Mouse (Mus musculus): ENCODE data around the gene Primpol. TPM values are rescaled to one million over a fixed set of nuclear protein-coding genes. Genes with fewer than 3 reads are reported as not detected.

Primpol gene
- 10.0 and 16.5 TPM in 2 replicates for polyA plus RNA-seq (2014; fragmentation: Nextera tagmentation; extraction: Ambion mirVana)

DNA sequence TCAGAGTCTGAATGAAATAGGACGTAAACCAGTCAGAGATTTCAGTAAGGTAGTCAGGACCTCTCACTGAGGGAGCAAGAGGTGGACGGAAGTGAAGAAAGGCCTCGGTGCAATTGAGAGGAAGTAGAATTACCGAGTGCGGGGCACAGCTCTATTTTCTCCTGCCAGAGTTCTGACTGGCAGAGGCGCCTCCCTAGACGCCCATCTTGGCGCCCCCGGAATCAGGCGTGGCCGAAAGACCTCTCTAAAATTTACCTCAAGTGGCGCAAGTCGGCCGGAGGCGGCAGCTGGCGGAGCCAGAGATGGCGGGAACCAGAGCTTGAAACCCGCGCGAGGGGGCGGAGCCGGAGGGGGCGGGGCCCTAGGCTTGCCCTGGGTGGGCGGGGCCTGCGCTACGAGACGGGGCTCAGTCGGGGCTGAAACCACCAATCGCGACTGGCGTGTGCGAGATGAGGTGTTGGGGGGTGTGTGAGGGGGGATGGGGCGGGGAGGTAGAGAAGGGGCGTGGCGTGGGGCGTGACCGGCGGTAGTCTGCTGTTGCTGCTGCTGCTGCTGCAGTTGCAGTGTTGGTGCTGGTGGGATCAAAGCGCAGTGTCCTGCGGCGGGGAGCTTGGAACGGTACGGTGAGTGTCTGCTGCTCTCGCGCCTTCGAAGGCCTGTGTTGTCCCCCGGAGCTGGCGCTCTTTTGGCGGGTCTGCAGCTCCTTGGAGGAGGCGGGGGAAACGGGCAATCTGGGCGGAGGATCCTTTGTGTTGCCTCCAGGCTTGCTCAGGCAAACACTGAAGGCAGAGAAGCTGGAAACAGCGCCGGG, at the start of gene Primpol, which contains the start of gene Casp3:
Gene Primpol, minus strand, starts transcription at position 334 of the 811 bp plus-strand sequence.
Gene Casp3, plus strand, starts transcription at position 413 of the 811 bp plus-strand sequence.
- peak within 1 kb of the TSS; percentile 94 for H3K27ac ChIP-seq (replicated peaks; ENCODE audit: low read depth, low read length)
- H3K36me3 ChIP-seq (ENCODE audit: control insufficient read depth, insufficient read depth, low read length), result no peaks in the 10 kb centered on the region
- H3K4me1 ChIP-seq (ENCODE audit: control insufficient read depth, insufficient read depth, low read length), result peaks cover 19% of the 10 kb centered on the region
- H3K9me3 ChIP-seq (ENCODE audit: control insufficient read depth, low read length), result no peaks in the 10 kb centered on the region
- peak within 1 kb of the TSS; percentile 69 for H3K4me3 ChIP-seq (ENCODE audit: low read depth, low read length)
- 2% methylated on average over 29 of the region's 54 CpGs for WGBS
- no peaks in the 10 kb centered on the region for H3K27me3 ChIP-seq (replicated peaks; ENCODE audit: control insufficient read depth, insufficient read depth, low read length)
- peak within 1 kb of the TSS; percentile 68 for H3K4me2 ChIP-seq (ENCODE audit: low read depth, low read length)
- peak; percentile 98 for DNase-seq (ENCODE audit: low spot score)
- ATAC-seq (ENCODE audit: low read depth), result peak; percentile 96
- H3K9ac ChIP-seq (ENCODE audit: low read depth, low read length), result peak within 1 kb of the TSS; percentile 92

DNA sequence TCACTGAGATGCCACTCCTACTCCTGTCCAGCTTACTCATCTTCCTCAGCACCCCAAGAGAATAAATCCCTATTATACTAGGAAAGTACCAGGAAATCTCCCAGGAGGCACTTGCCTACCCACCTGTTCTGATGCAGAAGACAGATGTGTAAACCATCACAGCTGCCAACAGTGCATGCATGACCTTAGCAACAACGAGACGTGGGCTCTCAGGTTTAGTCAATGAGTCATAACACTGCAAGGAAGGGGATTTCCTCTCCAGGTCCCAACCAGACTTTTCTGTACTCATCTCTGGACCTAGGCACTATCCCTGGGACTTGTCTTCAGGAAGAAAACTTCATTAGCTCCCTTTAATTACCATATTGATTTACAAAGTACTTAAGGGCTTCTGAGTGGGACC, 38.9 kb upstream of the Primpol start:
- Histone ChIP-seq H3K9ac (ENCODE audit: low read depth, low read length) (no peak overlapping the region), H3K4me3 (ENCODE audit: low read depth, low read length) (no peak overlapping the region), H3K36me3 (ENCODE audit: control insufficient read depth, insufficient read depth, low read length) (no peaks in the 10 kb centered on the region), H3K27me3 (replicated peaks; ENCODE audit: control insufficient read depth, insufficient read depth, low read length) (no peaks in the 10 kb centered on the region), H3K27ac (replicated peaks; ENCODE audit: low read depth, low read length) (no peak overlapping the region), H3K4me1 (ENCODE audit: control insufficient read depth, insufficient read depth, low read length) (no peaks in the 10 kb centered on the region), H3K9me3 (ENCODE audit: control insufficient read depth, low read length) (no peaks in the 10 kb centered on the region), H3K4me2 (ENCODE audit: low read depth, low read length) (no peak overlapping the region)
- ATAC-seq (ENCODE audit: low read depth) (no peak), DNase-seq (ENCODE audit: low spot score) (no peak)
- WGBS, result 53% methylated on average over 2 of the region's 2 CpGs

DNA sequence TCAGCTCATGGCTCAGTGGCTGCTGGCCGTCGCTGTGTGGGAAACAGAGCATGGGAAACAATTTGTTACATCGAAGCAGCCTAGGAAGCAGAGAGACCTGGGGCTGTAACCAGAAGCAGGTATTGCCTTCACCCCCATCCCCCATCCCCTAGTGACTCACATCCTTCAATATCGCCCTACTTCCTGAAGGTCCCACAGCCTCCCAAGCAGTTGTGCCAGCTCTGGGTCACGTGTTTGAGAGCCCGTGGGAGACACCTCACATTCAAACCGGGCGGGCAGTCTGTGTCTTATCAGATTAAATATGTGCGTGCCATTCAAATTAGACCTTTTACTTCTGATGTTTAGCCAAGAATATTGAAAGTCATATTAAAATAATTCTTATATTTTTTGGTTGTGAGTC, 34.9 kb upstream of the Primpol start:
- no peak overlapping the region for H3K4me2 ChIP-seq (ENCODE audit: low read depth, low read length)
- H3K9me3 ChIP-seq (ENCODE audit: control insufficient read depth, low read length), result no peaks in the 10 kb centered on the region
- DNase-seq (ENCODE audit: low spot score) (peak; percentile 33), ATAC-seq (ENCODE audit: low read depth) (no peak)
- H3K9ac ChIP-seq (ENCODE audit: low read depth, low read length), result no peak overlapping the region
- 61% methylated on average over 9 of the region's 9 CpGs for WGBS
- no peaks in the 10 kb centered on the region for H3K27me3 ChIP-seq (replicated peaks; ENCODE audit: control insufficient read depth, insufficient read depth, low read length)
- H3K27ac ChIP-seq (replicated peaks; ENCODE audit: low read depth, low read length), result no peak overlapping the region
- no peaks in the 10 kb centered on the region for H3K36me3 ChIP-seq (ENCODE audit: control insufficient read depth, insufficient read depth, low read length)
- no peaks in the 10 kb centered on the region for H3K4me1 ChIP-seq (ENCODE audit: control insufficient read depth, insufficient read depth, low read length)
- H3K4me3 ChIP-seq (ENCODE audit: low read depth, low read length), result no peak overlapping the region

DNA sequence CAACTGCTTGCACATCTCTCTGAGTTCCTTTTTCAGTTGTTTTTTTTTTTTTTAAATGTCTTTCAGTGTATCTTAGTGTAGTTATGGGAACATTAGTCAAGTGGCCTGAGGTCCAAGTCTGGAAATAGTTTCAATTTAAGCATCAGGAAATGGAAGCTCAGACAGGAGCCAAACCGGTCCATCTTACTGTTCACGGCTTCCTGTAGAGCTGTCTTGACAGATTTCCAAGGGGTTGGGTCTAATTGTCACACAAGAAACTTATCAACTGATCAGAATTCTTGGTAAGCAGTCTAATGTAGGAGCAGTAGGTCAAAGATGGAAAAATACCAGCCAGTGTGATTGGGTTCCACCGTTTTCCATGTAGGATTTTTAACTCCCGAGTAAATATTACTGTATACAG, 31.4 kb upstream of the Primpol start:
- ATAC-seq (ENCODE audit: low read depth) (no peak), DNase-seq (ENCODE audit: low spot score) (no peak)
- Histone ChIP-seq H3K4me1 (ENCODE audit: control insufficient read depth, insufficient read depth, low read length) (no peaks in the 10 kb centered on the region), H3K9ac (ENCODE audit: low read depth, low read length) (no peak overlapping the region), H3K9me3 (ENCODE audit: control insufficient read depth, low read length) (no peaks in the 10 kb centered on the region), H3K36me3 (ENCODE audit: control insufficient read depth, insufficient read depth, low read length) (no peaks in the 10 kb centered on the region), H3K27me3 (replicated peaks; ENCODE audit: control insufficient read depth, insufficient read depth, low read length) (no peaks in the 10 kb centered on the region), H3K4me3 (ENCODE audit: low read depth, low read length) (no peak overlapping the region), H3K4me2 (ENCODE audit: low read depth, low read length) (no peak overlapping the region), H3K27ac (replicated peaks; ENCODE audit: low read depth, low read length) (no peak overlapping the region)
- WGBS, result 81% methylated on average over 4 of the region's 4 CpGs

DNA sequence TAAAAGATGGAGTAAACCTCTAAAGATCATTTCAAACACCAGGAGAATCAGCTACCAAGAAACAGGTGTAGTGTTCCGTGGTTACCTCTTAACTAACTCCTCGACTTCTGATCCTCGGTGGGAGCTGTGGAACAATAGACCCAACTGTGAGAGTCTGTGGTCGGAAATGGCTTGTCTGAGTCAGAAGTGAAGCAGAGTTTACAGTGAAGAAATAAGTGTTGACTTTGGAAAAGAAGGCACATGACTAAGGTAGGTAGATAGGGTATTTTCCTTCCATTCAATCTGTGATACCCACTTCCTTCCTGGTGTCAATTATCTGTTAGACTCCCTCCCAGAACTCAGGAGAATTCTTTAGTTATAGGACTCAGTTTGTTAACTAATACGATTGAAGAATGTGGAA, 24.3 kb upstream of the Primpol start:
- Histone ChIP-seq H3K9ac (ENCODE audit: low read depth, low read length) (no peak overlapping the region), H3K36me3 (ENCODE audit: control insufficient read depth, insufficient read depth, low read length) (peaks cover 37% of the 10 kb centered on the region), H3K4me2 (ENCODE audit: low read depth, low read length) (no peak overlapping the region), H3K9me3 (ENCODE audit: control insufficient read depth, low read length) (no peaks in the 10 kb centered on the region), H3K27ac (replicated peaks; ENCODE audit: low read depth, low read length) (no peak overlapping the region), H3K4me3 (ENCODE audit: low read depth, low read length) (no peak overlapping the region), H3K4me1 (ENCODE audit: control insufficient read depth, insufficient read depth, low read length) (no peaks in the 10 kb centered on the region), H3K27me3 (replicated peaks; ENCODE audit: control insufficient read depth, insufficient read depth, low read length) (no peaks in the 10 kb centered on the region)
- DNase-seq (ENCODE audit: low spot score), result no peak
- no peak for ATAC-seq (ENCODE audit: low read depth)
- 88% methylated on average over 5 of the region's 5 CpGs for WGBS

DNA sequence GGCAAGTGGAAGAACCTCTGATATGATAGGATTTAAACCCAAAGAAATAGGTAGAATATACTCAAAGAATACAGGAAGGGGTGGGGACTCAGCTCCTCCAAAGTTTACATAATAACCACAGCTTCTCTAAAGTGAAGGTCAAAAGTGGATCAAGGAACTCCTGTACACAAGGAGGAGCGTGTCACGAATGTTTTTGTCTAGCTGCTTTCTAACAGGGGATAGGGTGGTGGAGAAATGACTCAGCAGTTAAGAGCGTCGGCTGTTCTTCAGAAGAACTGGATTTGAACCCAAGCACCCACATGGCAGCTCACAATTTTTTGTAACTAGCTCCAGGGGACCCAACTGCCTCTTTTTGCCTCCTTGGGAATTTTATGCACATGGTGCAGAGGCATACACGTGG, 22.8 kb upstream of the Primpol start:
- no peak for DNase-seq (ENCODE audit: low spot score)
- no peak overlapping the region for H3K27ac ChIP-seq (replicated peaks; ENCODE audit: low read depth, low read length)
- H3K27me3 ChIP-seq (replicated peaks; ENCODE audit: control insufficient read depth, insufficient read depth, low read length), result no peaks in the 10 kb centered on the region
- H3K4me3 ChIP-seq (ENCODE audit: low read depth, low read length), result no peak overlapping the region
- H3K4me1 ChIP-seq (ENCODE audit: control insufficient read depth, insufficient read depth, low read length), result no peaks in the 10 kb centered on the region
- peaks cover 52% of the 10 kb centered on the region for H3K36me3 ChIP-seq (ENCODE audit: control insufficient read depth, insufficient read depth, low read length)
- H3K4me2 ChIP-seq (ENCODE audit: low read depth, low read length), result no peak overlapping the region
- no peaks in the 10 kb centered on the region for H3K9me3 ChIP-seq (ENCODE audit: control insufficient read depth, low read length)
- 87% methylated on average over 5 of the region's 5 CpGs for WGBS
- no peak for ATAC-seq (ENCODE audit: low read depth)
- no peak overlapping the region for H3K9ac ChIP-seq (ENCODE audit: low read depth, low read length)

DNA sequence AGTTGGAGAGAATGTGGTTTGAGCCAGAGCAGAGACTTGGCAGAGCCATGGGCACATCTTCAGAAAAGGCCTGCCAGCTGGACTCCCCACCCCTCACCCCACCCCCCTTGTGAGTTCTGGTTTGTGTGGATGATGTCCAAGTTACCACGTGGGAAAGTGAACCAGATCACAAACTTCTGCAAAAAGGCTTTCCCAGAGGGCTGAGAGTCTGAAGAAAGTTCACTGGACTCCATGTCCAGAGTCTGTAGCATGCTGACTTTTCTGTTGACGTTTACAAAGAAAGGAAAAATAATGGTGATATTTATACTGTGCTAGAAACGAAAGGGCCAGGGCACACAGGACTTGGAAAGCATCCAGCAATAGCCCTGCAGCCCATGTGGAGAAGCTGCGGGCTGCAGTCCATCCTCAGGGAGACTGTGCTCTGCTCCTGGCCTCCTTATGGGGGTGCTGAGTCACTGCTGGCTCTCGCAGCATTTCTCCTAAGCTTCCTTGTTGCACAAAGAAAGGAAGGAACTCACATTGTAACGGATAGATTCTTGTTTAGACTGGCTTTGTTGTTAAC, 22.1 kb upstream of the Primpol start:
- DNase-seq (ENCODE audit: low spot score) (peak; percentile 64), ATAC-seq (ENCODE audit: low read depth) (no peak; the same call in 1 of the 2 replicates)
- Histone ChIP-seq H3K9me3 (ENCODE audit: control insufficient read depth, low read length) (no peaks in the 10 kb centered on the region), H3K9ac (ENCODE audit: low read depth, low read length) (no peak overlapping the region), H3K36me3 (ENCODE audit: control insufficient read depth, insufficient read depth, low read length) (peaks cover 58% of the 10 kb centered on the region), H3K4me1 (ENCODE audit: control insufficient read depth, insufficient read depth, low read length) (no peaks in the 10 kb centered on the region), H3K4me3 (ENCODE audit: low read depth, low read length) (no peak overlapping the region), H3K27ac (replicated peaks; ENCODE audit: low read depth, low read length) (0 out of 2 replicates have a peak overlapping the region, but pooled peaks have one; percentile 15), H3K27me3 (replicated peaks; ENCODE audit: control insufficient read depth, insufficient read depth, low read length) (no peaks in the 10 kb centered on the region), H3K4me2 (ENCODE audit: low read depth, low read length) (no peak overlapping the region)
- 60% methylated on average over 6 of the region's 6 CpGs for WGBS

DNA sequence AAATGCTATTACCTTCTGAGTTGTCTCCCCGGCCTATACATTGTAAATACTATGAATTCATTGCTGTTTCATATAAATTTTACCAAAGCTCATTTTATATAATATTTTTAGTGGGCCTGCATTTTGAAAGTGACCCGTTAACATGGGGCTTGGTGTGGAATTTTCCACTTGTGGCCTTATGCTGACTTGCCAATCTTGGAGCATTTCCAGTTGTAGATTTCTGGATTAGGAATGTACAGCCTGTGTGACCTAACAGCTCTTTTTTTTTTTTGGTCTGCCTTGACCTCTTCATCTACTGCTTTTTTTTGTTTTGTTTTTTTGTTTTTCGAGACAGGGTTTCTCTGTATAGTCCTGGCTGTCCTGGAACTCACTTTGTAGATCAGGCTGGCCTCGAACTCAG, 13.9 kb upstream of the Primpol start:
- no peak overlapping the region for H3K27ac ChIP-seq (replicated peaks; ENCODE audit: low read depth, low read length)
- 0 out of 2 replicates have a peak, but pooled peaks cover under 1% of the 10 kb centered on the region for H3K4me1 ChIP-seq (ENCODE audit: control insufficient read depth, insufficient read depth, low read length)
- no peak overlapping the region for H3K4me3 ChIP-seq (ENCODE audit: low read depth, low read length)
- no peaks in the 10 kb centered on the region for H3K9me3 ChIP-seq (ENCODE audit: control insufficient read depth, low read length)
- H3K4me2 ChIP-seq (ENCODE audit: low read depth, low read length), result no peak overlapping the region
- ATAC-seq (ENCODE audit: low read depth), result no peak
- H3K36me3 ChIP-seq (ENCODE audit: control insufficient read depth, insufficient read depth, low read length), result peaks cover 51% of the 10 kb centered on the region
- no peaks in the 10 kb centered on the region for H3K27me3 ChIP-seq (replicated peaks; ENCODE audit: control insufficient read depth, insufficient read depth, low read length)
- no peak overlapping the region for H3K9ac ChIP-seq (ENCODE audit: low read depth, low read length)
- WGBS, result 99% methylated on average over 4 of the region's 4 CpGs
- no peak for DNase-seq (ENCODE audit: low spot score)

Measured in embryonic facial prominence, embryonic 14.5 days (tissue).